Mouse (Mus musculus) stomach, postnatal 0 days (tissue): ENCODE results near the gene Rab9b.

Experiments used
- CTCF ChIP-seq: IDR thresholded peaks from 2 replicates; pipeline ENCODE4 v1.5.1; 2016; ENCODE audit warnings: antibody characterized with exemption, low read depth, mild to moderate bottlenecking, moderate library complexity
- EP300 ChIP-seq: optimal IDR thresholded peaks from 2 replicates; pipeline ENCODE3; 2016; ENCODE audit warnings: antibody characterized with exemption

- no peak for TF ChIP-seq CTCF
- TF ChIP-seq EP300: no peak
These were observed 39.9 kb downstream of the Rab9b start for GRCm38 (mm10) chrX:136828610-136829009.
